Mouse (Mus musculus) liver, embryonic 11.5 days (tissue): Measurements from ENCODE around the gene Tmem63b. TPM values are rescaled to one million over a fixed set of nuclear protein-coding genes. Genes with fewer than 3 reads are reported as not detected.

Source experiments
- ATAC-seq: fragments of 200-750 bp; cut with Nextera tagmentation; replicated peaks from 2 replicates; pipeline ENCODE4 v1.8.0; 2017; ENCODE audit warnings: moderate number of reproducible peaks, mild to moderate bottlenecking, moderate TSS enrichment, moderate library complexity; ENCODE audit not compliant: low FRiP score
- DNase-seq: peaks from one replicate; pipeline ENCODE4 v3.0.0-alpha.2; 2017; ENCODE audit warnings: low spot score
- H3K27ac ChIP-seq: fragments of 300-500 bp; sonication (generic); 2 replicates; pipeline ENCODE4 v1.5.1; 2014; ENCODE audit warnings: mild to moderate bottlenecking, low read depth, low read length, control low read depth
- H3K27me3 ChIP-seq: fragments of 300-500 bp; sonication (generic); replicated peaks from 2 replicates; pipeline ENCODE4 v1.6.1; 2014; ENCODE audit warnings: low read length, mixed read lengths; ENCODE audit not compliant: control insufficient read depth, insufficient read depth
- H3K36me3 ChIP-seq: fragments of 300-500 bp; sonication (generic); 2 replicates; pipeline ENCODE4 v1.6.1; 2014; ENCODE audit warnings: mild to moderate bottlenecking, low read length, moderate library complexity, mixed read lengths; ENCODE audit not compliant: control insufficient read depth, insufficient read depth
- H3K4me1 ChIP-seq: fragments of 300-500 bp; sonication (generic); replicated peaks from 2 replicates; pipeline ENCODE4 v1.6.1; 2014; ENCODE audit warnings: low read length, mixed read lengths; ENCODE audit not compliant: control insufficient read depth, insufficient read depth
- H3K4me2 ChIP-seq: fragments of 300-500 bp; sonication (generic); 2 replicates; pipeline ENCODE4 v1.6.1; 2014; ENCODE audit warnings: mild to moderate bottlenecking, control low read depth, moderate library complexity
- H3K4me3 ChIP-seq: fragments of 300-500 bp; sonication (generic); 2 replicates; pipeline ENCODE4 v1.5.1; 2014; ENCODE audit warnings: low read depth, low read length, control low read depth
- H3K9ac ChIP-seq: fragments of 300-500 bp; sonication (generic); 2 replicates; pipeline ENCODE4 v1.6.1; 2014; ENCODE audit warnings: low read depth, low read length, control low read depth
- H3K9me3 ChIP-seq: fragments of 300-500 bp; sonication (generic); 2 replicates; pipeline ENCODE4 v1.6.1; 2016; ENCODE audit warnings: low read length, inconsistent platforms, mixed read lengths; ENCODE audit not compliant: control insufficient read depth
- WGBS: fragments of 180-500 bp; shearing (Covaris S2); extraction: QIAGEN DNeasy Blood & Tissue Kit; methylation state at CpG from one replicate; pipeline ENCODE4 v1.1.7; 2014; 5-methylcytosine and 5-hydroxymethylcytosine counted together
- polyA plus RNA-seq: library from polyadenylated mRNA; unstranded; fragments of >200 nt; fragmentation: Nextera tagmentation; extraction: Ambion mirVana; gene quantifications from 2 replicates; pipeline ENCODE4 v1.2.1, GENCODE M21; 2014

The Tmem63b gene
- polyA plus RNA-seq, 1 experiment from 2014 or later, result 18.0 TPM

DNA sequence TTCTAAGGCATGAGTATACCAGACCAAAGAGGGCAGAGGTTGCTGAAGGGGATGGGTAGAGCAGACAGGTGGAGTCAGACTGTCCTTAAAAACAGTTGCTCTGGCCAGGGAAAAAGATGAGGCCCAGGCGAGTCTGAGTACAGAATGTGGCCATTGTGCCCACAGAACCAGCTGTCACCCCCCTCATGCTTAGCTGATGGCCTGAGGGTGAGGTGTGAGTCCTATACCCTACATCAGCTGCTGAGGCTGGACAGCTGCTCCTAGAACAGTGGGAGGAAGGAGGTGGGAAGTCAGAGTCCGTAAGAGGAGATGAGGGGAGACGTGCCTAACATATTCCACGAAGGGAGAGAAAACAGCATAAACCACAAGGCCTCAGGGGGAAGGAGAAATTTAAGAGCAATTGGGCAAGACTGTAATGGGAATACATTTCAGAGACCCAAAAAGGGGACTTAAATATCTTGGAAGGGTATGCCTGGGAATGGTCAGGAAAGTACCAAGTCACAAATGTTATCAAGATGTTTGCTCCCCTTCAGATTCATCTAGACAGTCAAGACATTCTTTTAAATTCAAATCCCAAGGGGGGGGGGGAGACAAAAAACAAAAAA lies 70.6 kb downstream of the Tmem63b start:
- H3K4me3 ChIP-seq, result no peak overlapping the region
- H3K36me3 ChIP-seq, result no peaks in the 10 kb centered on the region
- WGBS, result 65% methylated on average over 4 of the region's 4 CpGs
- no peak overlapping the region for H3K27ac ChIP-seq
- H3K4me1 ChIP-seq, result peaks cover 16% of the 10 kb centered on the region
- no peak overlapping the region for H3K9ac ChIP-seq
- H3K27me3 ChIP-seq, result no peaks in the 10 kb centered on the region
- no peaks in the 10 kb centered on the region for H3K9me3 ChIP-seq
- no peak for ATAC-seq
- no peak for DNase-seq
- no peak overlapping the region for H3K4me2 ChIP-seq

DNA sequence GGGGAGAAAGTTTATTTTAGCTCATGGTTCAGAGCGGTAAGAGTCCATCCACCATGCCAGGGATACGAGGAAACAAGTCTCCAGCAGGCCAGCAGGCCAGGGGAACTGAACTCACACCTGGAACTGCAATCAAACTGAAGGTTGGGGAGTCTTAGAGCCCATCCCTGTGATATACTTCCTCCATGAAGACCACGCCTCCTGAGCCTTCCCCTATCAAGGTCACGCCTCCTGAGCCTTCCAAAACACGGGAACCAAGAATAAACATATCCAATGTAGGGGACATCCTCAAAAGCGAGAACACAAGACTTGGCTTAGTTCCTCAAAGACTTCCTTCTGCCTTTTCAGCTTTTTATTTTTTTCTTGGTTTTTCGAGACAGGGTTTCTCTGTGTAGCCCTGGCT lies 73.8 kb downstream of the Tmem63b start:
- H3K4me3 ChIP-seq, result no peak overlapping the region
- WGBS, result 67% methylated on average over 7 of the region's 7 CpGs
- H3K36me3 ChIP-seq, result no peaks in the 10 kb centered on the region
- H3K27ac ChIP-seq, result no peak overlapping the region
- peaks cover 11% of the 10 kb centered on the region for H3K4me1 ChIP-seq
- no peak overlapping the region for H3K9ac ChIP-seq
- DNase-seq (no peak), ATAC-seq (no peak)
- H3K27me3 ChIP-seq, result no peaks in the 10 kb centered on the region
- no peaks in the 10 kb centered on the region for H3K9me3 ChIP-seq
- no peak overlapping the region for H3K4me2 ChIP-seq

DNA sequence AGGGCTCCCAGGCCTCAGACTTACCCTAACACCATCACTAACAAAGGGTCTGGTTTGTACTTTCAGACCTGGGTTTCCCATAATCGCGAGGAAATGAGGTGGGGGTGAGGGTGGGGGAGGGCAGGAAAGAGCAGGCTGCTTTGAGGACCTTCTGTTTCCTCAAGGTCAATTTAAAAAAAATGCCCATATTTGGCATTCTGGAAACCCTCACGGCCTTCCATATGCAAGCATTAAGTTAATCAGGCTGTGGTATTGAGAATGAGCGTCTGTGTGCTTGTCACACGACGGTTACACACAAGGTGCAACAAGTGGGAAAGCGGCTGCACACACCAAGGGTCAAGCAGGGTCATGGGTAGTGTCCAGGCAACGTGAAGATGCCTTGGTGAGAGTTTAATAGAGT lies 74.7 kb downstream of the Tmem63b start:
- no peak overlapping the region for H3K4me2 ChIP-seq
- DNase-seq, result no peak

More for the DNA sequence above, 74.7 kb downstream of the Tmem63b start:
- 65% methylated on average over 8 of the region's 8 CpGs for whole genome bisulfite sequencing
- H3K9me3 ChIP-seq, result no peaks in the 10 kb centered on the region
- no peak for ATAC-seq
- H3K27me3 ChIP-seq, result no peaks in the 10 kb centered on the region
- no peak overlapping the region for H3K4me3 ChIP-seq
- H3K27ac ChIP-seq, result no peak overlapping the region
- H3K36me3 ChIP-seq, result no peaks in the 10 kb centered on the region
- peaks cover 11% of the 10 kb centered on the region for H3K4me1 ChIP-seq
- no peak overlapping the region for H3K9ac ChIP-seq

Other genes with a start within 250 kb of the Tmem63b start
- 0.14 and 0.40 TPM in 2 replicates for gene Spats1, start 211.5 kb downstream of the Tmem63b start, polyA plus RNA-seq
- 19.4 and 19.7 TPM in 2 replicates for gene Aars2, start 180.1 kb downstream of the Tmem63b start, polyA plus RNA-seq
- gene Tcte1, start 163.5 kb downstream of the Tmem63b start, polyA plus RNA-seq, result 0.14 and 0.23 TPM in 2 replicates
- 1.2 and 1.4 TPM in 2 replicates for gene Tmem151b, start 137.2 kb downstream of the Tmem63b start, polyA plus RNA-seq
- gene Nfkbie, start 131.2 kb downstream of the Tmem63b start, polyA plus RNA-seq, result 2.5 and 3.0 TPM in 2 replicates
- gene Slc35b2, start 123.0 kb downstream of the Tmem63b start, polyA plus RNA-seq, result 110 and 116 TPM in 2 replicates
- gene Hsp90ab1, start 113.6 kb downstream of the Tmem63b start, polyA plus RNA-seq, result 1,837 and 1,887 TPM in 2 replicates
- gene Slc29a1, start 87.3 kb downstream of the Tmem63b start, polyA plus RNA-seq, result 277 and 325 TPM in 2 replicates
- gene Mymx, start 84.8 kb downstream of the Tmem63b start, polyA plus RNA-seq, result 0.62 and 1.0 TPM in 2 replicates
- gene Capn11, start 27.6 kb downstream of the Tmem63b start, polyA plus RNA-seq, result 0.22 and 0.43 TPM in 2 replicates
- 192 and 194 TPM in 2 replicates for gene Mrpl14, start 583 bp downstream of the Tmem63b start, polyA plus RNA-seq
- gene 1600014C23Rik, start 46.9 kb upstream of the Tmem63b start, polyA plus RNA-seq, result not detected in 2 replicates